In the genomic region with DNA sequence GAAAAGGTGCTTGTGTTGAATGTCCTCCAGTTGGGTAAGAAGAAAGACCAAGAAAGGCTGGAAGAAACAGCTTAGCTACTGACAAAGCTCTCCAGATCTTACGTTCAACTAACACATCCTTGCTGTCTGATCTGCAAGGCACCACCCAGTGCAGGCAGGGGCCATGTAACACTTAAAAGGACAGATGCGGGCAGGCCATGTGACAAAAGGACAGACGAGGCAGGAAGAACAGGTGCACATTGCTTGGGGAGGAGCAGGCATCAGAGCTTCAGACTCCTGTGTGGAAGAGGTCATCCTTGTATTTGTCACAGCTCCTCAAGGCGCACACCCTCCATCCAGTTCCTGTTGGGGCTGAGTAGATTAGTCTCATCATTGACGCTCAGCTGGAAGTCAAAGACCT, we compare ENCODE assay signal across 27 mouse cellular contexts. TPM values are rescaled to one million over a fixed set of nuclear protein-coding genes. Genes with fewer than 3 reads are reported as not detected.
DNase-seq lines count a peak whose midpoint lies in the region; ATAC-seq and TF ChIP-seq lines count a peak whose summit lies in the region.
"Had no signal": no experiment of that assay in that cellular context is flagged by ENCODE, and none has a peak within 500 bp of the region (broad histone marks: within the 10 kb centered on the region; RNA-seq: fewer than 3 reads in every experiment).

No protein-coding gene starts in this region.

- 79% methylated on average over 5 of the region's 5 CpGs for WGBS in intestine, postnatal 0 days
- 90% methylated on average over 5 of the region's 5 CpGs for WGBS in hindbrain, embryonic 13.5 days
- 81% methylated on average over 5 of the region's 5 CpGs for WGBS in hindbrain, embryonic 10.5 days

- H3K4me1 ChIP-seq in intestine, postnatal 0 days (replicated peaks; ENCODE audit: control insufficient read depth, insufficient read depth, low read length): 0 out of 2 replicates have a peak, but pooled peaks cover 4% of the 10 kb centered on the region
- H3K4me1 ChIP-seq in hindbrain, embryonic 13.5 days (replicated peaks): peaks cover 13% of the 10 kb centered on the region
- peaks cover 22% of the 10 kb centered on the region for H3K4me1 ChIP-seq in hindbrain, embryonic 10.5 days (replicated peaks)

- no peaks in the 10 kb centered on the region for H3K27me3 ChIP-seq in myocyte (ENCODE audit: control insufficient read depth, insufficient read depth, insufficient read length)
- no peaks in the 10 kb centered on the region for H3K27me3 ChIP-seq in intestine, postnatal 0 days (replicated peaks; ENCODE audit: control insufficient read depth, insufficient read depth, low read length)
- no peaks in the 10 kb centered on the region; the same call in 1 of the 2 replicates for H3K27me3 ChIP-seq in hindbrain, embryonic 13.5 days
- H3K27me3 ChIP-seq in hindbrain, embryonic 10.5 days (ENCODE audit: insufficient read depth, poor library complexity, severe bottlenecking): no peaks in the 10 kb centered on the region
- H3K27me3 ChIP-seq: CH12.LX; forebrain, embryonic 13.5 days; heart, embryonic 13.5 days; hindbrain, embryonic 12.5 days; Patski had no signal

- no peak for TF ChIP-seq CTCF in intestine, postnatal 0 days (IDR thresholded peaks at IDR 0.05; ENCODE audit: low read depth)

- no peak overlapping the region for H3K9ac ChIP-seq in intestine, postnatal 0 days (ENCODE audit: low read depth, low read length)
- no peak overlapping the region for H3K9ac ChIP-seq in hindbrain, embryonic 13.5 days
- H3K9ac ChIP-seq: forebrain, embryonic 13.5 days; heart, embryonic 13.5 days; hindbrain, embryonic 12.5 days had no signal

- no peak overlapping the region for H3K4me2 ChIP-seq in myocyte (ENCODE audit: low read depth)
- no peak overlapping the region for H3K4me2 ChIP-seq in intestine, postnatal 0 days (replicated peaks; ENCODE audit: low read depth)
- no peak overlapping the region for H3K4me2 ChIP-seq in hindbrain, embryonic 13.5 days
- H3K4me2 ChIP-seq: forebrain, embryonic 13.5 days; heart, embryonic 13.5 days; hindbrain, embryonic 12.5 days had no signal

- H3K9me3 ChIP-seq in intestine, postnatal 0 days (ENCODE audit: control insufficient read depth): no peaks in the 10 kb centered on the region
- no peaks in the 10 kb centered on the region for H3K9me3 ChIP-seq in hindbrain, embryonic 13.5 days
- H3K9me3 ChIP-seq in hindbrain, embryonic 10.5 days: no peaks in the 10 kb centered on the region
- H3K9me3 ChIP-seq: forebrain, embryonic 13.5 days; G1E; heart, embryonic 13.5 days; hindbrain, embryonic 12.5 days had no signal

- H3K79me2 ChIP-seq in myocyte (ENCODE audit: control insufficient read depth, insufficient read depth): peaks cover 8% of the 10 kb centered on the region

- ATAC-seq in intestine, postnatal 0 days: no peak
- no peak for ATAC-seq in hindbrain, embryonic 13.5 days (ENCODE audit: low FRiP score)
- ATAC-seq: activated CD4-positive, CD25-positive, alpha-beta regulatory T cell, adult 4 months; forebrain, embryonic 13.5 days; forebrain, embryonic 16.5 days; hindbrain, embryonic 16.5 days; Patski had no signal

- H3K4me3 ChIP-seq in myocyte: no peak overlapping the region
- H3K4me3 ChIP-seq in intestine, postnatal 0 days (ENCODE audit: low read depth, low read length): no peak overlapping the region
- no peak overlapping the region for H3K4me3 ChIP-seq in hindbrain, embryonic 13.5 days
- no peak overlapping the region for H3K4me3 ChIP-seq in hindbrain, embryonic 10.5 days
- H3K4me3 ChIP-seq: forebrain, embryonic 10.5 days; forebrain, embryonic 13.5 days; gastrocnemius, adult 2 months; heart, embryonic 13.5 days; hindbrain, embryonic 12.5 days had no signal

- no peak overlapping the region for H3K27ac ChIP-seq in intestine, postnatal 0 days (ENCODE audit: low read depth, low read length)
- H3K27ac ChIP-seq in hindbrain, embryonic 13.5 days: no peak overlapping the region
- no peak overlapping the region for H3K27ac ChIP-seq in hindbrain, embryonic 10.5 days
- H3K27ac ChIP-seq: forebrain, embryonic 10.5 days; forebrain, embryonic 13.5 days; gastrocnemius, adult 2 months; heart, embryonic 13.5 days; hindbrain, embryonic 12.5 days had no signal

- DNase-seq in CD4-positive helper T cell, adult 2 months (ENCODE audit: low read depth, low spot score): peak; percentile 40
- DNase-seq in thymus, postnatal 0 days (ENCODE audit: low spot score): peak; percentile 69
- peak; percentile 56 for DNase-seq in thymus, postnatal 25 days
- DNase-seq in urinary bladder, postnatal 14 days (ENCODE audit: low spot score): no peak
- no peak for DNase-seq in hindbrain, embryonic 10.5 days (ENCODE audit: low spot score)
- DNase-seq: adrenal gland, adult 8-10 months; adrenal gland, postnatal 25 days; cerebellum, adult 11-12 months; cerebellum, adult 8-10 months; cerebellum, postnatal 14 days; heart, adult 18-20 months; heart, postnatal 14 days; heart, postnatal 4 days had no signal

- no peak for TF ChIP-seq POLR2A in myocyte (IDR thresholded peaks at IDR 0.05; ENCODE audit: insufficient read length, low read depth)

- no peak overlapping the region for H3ac ChIP-seq in myocyte (ENCODE audit: control insufficient read depth, insufficient read length)

- no peaks in the 10 kb centered on the region for H3K36me3 ChIP-seq in myocyte (ENCODE audit: control insufficient read depth, insufficient read depth)
- H3K36me3 ChIP-seq in intestine, postnatal 0 days (ENCODE audit: control insufficient read depth, insufficient read depth): no peaks in the 10 kb centered on the region
- H3K36me3 ChIP-seq in hindbrain, embryonic 13.5 days: no peaks in the 10 kb centered on the region
- H3K36me3 ChIP-seq in hindbrain, embryonic 10.5 days: no peaks in the 10 kb centered on the region
- H3K36me3 ChIP-seq: forebrain, embryonic 10.5 days; hindbrain, embryonic 12.5 days had no signal

TF ChIP-seq in myocyte, 11 proteins besides CTCF, POLR2A, EP300 and RAD21:
- TF ChIP-seq REST (IDR thresholded peaks at IDR 0.05; ENCODE audit: insufficient read depth, insufficient read length) (no peak), POLR2AphosphoS2 (IDR thresholded peaks at IDR 0.05; ENCODE audit: insufficient read length, low read depth) (no peak), TCF3 (IDR thresholded peaks at IDR 0.05; ENCODE audit: insufficient read length, low read depth) (no peak), E2F4 (IDR thresholded peaks at IDR 0.05; ENCODE audit: insufficient read depth) (no peak), TCF12 (IDR thresholded peaks at IDR 0.05; ENCODE audit: insufficient read depth, poor library complexity, severe bottlenecking) (no peak), MYOG (IDR thresholded peaks at IDR 0.05; ENCODE audit: control insufficient read depth in 1 of 3, insufficient read depth in 1 of 3, insufficient read length in 2 of 3, low read depth in 2 of 3) (peak in 1 of 3 experiments; percentile 72), MYOD1 (IDR thresholded peaks at IDR 0.05; ENCODE audit: control insufficient read depth in 1 of 3, insufficient read length in 2 of 3, low read depth in 2 of 3) (peak in 2 of 3 experiments; percentile 28 to 70), USF1 (IDR thresholded peaks at IDR 0.05; ENCODE audit: low read depth) (no peak), MAX (IDR thresholded peaks at IDR 0.05; ENCODE audit: low read depth) (no peak)

RNA-seq across cellular contexts. Expression of gene Srp14, which starts 3.5 kb away (rescaled TPM):
- polyA plus RNA-seq in myocyte (2012; fragmentation: generic; extraction: Trizol): 311 TPM
- 372 and 403 TPM in 2 replicates for polyA plus RNA-seq in thymus, postnatal 0 days (2015; fragmentation: Nextera tagmentation; extraction: Ambion mirVana)
- polyA plus RNA-seq in intestine, postnatal 0 days (2015; fragmentation: Nextera tagmentation; extraction: Ambion mirVana): 164 and 168 TPM in 2 replicates
- polyA plus RNA-seq in hindbrain, embryonic 13.5 days (2015; fragmentation: Nextera tagmentation; extraction: Ambion mirVana): 362 and 376 TPM in 2 replicates
- 281 and 316 TPM in 2 replicates for polyA plus RNA-seq in hindbrain, embryonic 10.5 days (2016; fragmentation: Nextera tagmentation; extraction: Ambion mirVana)

Comparison
In these comparisons a context has a peak if more than half of its experiments do, and no peak if none do; other contexts are left out.
1. DNase-seq: peak in CD4-positive helper T cell, adult 2 months (single experiment), thymus, postnatal 0 days (single experiment) and thymus, postnatal 25 days (single experiment); none in urinary bladder, postnatal 14 days (single experiment) and hindbrain, embryonic 10.5 days (single experiment).